Mouse (Mus musculus): ENCODE measurements around the gene Magt1. TPM values are rescaled to one million over a fixed set of nuclear protein-coding genes. Genes with fewer than 3 reads are reported as not detected.
A peak's percentile ranks its signal among the peaks of the same experiment; 100 is the strongest.
"Not testable (repeated sequence)": the region's sequence is repeated elsewhere in the genome, so short reads cannot be mapped to it uniquely, and the experiment has no call there.

The Magt1 gene
- polyA plus RNA-seq, 1 experiment from 2014 or later = 47.4 TPM

- H3K4me1 ChIP-seq (replicated peaks; ENCODE audit: insufficient read depth, low read length) = no peaks in the 10 kb centered on the region
- no peaks in the 10 kb centered on the region for H3K9me3 ChIP-seq (replicated peaks; ENCODE audit: low read length)
- H3K27ac ChIP-seq = no peak overlapping the region
- no peak for TF ChIP-seq CTCF (IDR thresholded peaks at IDR 0.05; ENCODE audit: low read depth)
- WGBS = 63% methylated on average over 1 of the region's 1 CpGs
- DNase-seq (ENCODE audit: low spot score) = no peak
- H3K9ac ChIP-seq (ENCODE audit: low read depth, low read length) = no peak overlapping the region
- no peaks in the 10 kb centered on the region for H3K36me3 ChIP-seq (ENCODE audit: insufficient read depth, low read length)
- no peak for ATAC-seq (replicated peaks; ENCODE audit: low FRiP score, low read depth)
- H3K4me2 ChIP-seq (ENCODE audit: low read length) = no peak overlapping the region
- no peak overlapping the region for H3K4me3 ChIP-seq (replicated peaks; ENCODE audit: low read depth, low read length)
- no peaks in the 10 kb centered on the region for H3K27me3 ChIP-seq (ENCODE audit: insufficient read depth, low read length)
These were observed 87.8 kb downstream of the Magt1 start for GRCm38 (mm10) chrX:105923896-105924295.

- not testable (repeated sequence) for H3K4me1 ChIP-seq (replicated peaks; ENCODE audit: insufficient read depth, low read length); H3K27ac ChIP-seq; H3K4me3 ChIP-seq (replicated peaks; ENCODE audit: low read depth, low read length); DNase-seq (ENCODE audit: low spot score); H3K9me3 ChIP-seq (replicated peaks; ENCODE audit: low read length); H3K27me3 ChIP-seq (ENCODE audit: insufficient read depth, low read length); H3K9ac ChIP-seq (ENCODE audit: low read depth, low read length); H3K36me3 ChIP-seq (ENCODE audit: insufficient read depth, low read length); H3K4me2 ChIP-seq (ENCODE audit: low read length); ATAC-seq (replicated peaks; ENCODE audit: low FRiP score, low read depth)
- WGBS = 85% methylated on average over 7 of the region's 7 CpGs
These were observed 88.7 kb downstream of the Magt1 start for GRCm38 (mm10) chrX:105922986-105923385.

GRCm38 (mm10) chrX:105921421-105921820 is 90.3 kb downstream of the Magt1 start:
- WGBS = 80% methylated on average over 2 of the region's 2 CpGs
- Histone ChIP-seq H3K4me1 (replicated peaks; ENCODE audit: insufficient read depth, low read length) (no peaks in the 10 kb centered on the region), H3K9ac (ENCODE audit: low read depth, low read length) (no peak overlapping the region), H3K9me3 (replicated peaks; ENCODE audit: low read length) (no peaks in the 10 kb centered on the region), H3K36me3 (ENCODE audit: insufficient read depth, low read length) (no peaks in the 10 kb centered on the region), H3K27me3 (ENCODE audit: insufficient read depth, low read length) (no peaks in the 10 kb centered on the region), H3K27ac (no peak overlapping the region), H3K4me2 (ENCODE audit: low read length) (no peak overlapping the region), H3K4me3 (replicated peaks; ENCODE audit: low read depth, low read length) (no peak overlapping the region)
- no peak for ATAC-seq (replicated peaks; ENCODE audit: low FRiP score, low read depth)
- peak; percentile 56 for TF ChIP-seq CTCF (IDR thresholded peaks at IDR 0.05; ENCODE audit: low read depth)
- no peak for DNase-seq (ENCODE audit: low spot score)

Other genes starting within 250 kb of the Magt1 start
- gene Fgf16, start 247.6 kb downstream of the Magt1 start, polyA plus RNA-seq (2015; fragmentation: Nextera tagmentation; extraction: Ambion mirVana) = 0.11 TPM in 1 of 2 replicates, not detected in the other
- 125 and 141 TPM in 2 replicates for gene Atrx, start 82.5 kb downstream of the Magt1 start, polyA plus RNA-seq (2015; fragmentation: Nextera tagmentation; extraction: Ambion mirVana)
- gene Cox7b, start 3.8 kb upstream of the Magt1 start, polyA plus RNA-seq (2015; fragmentation: Nextera tagmentation; extraction: Ambion mirVana) = 754 and 861 TPM in 2 replicates
- gene Atp7a, start 15.4 kb upstream of the Magt1 start, polyA plus RNA-seq (2015; fragmentation: Nextera tagmentation; extraction: Ambion mirVana) = 20.7 and 21.0 TPM in 2 replicates
- 0.59 and 0.62 TPM in 2 replicates for gene Tlr13, start 131.3 kb upstream of the Magt1 start, polyA plus RNA-seq (2015; fragmentation: Nextera tagmentation; extraction: Ambion mirVana)
- 280 and 296 TPM in 2 replicates for gene Pgk1, start 175.2 kb upstream of the Magt1 start, polyA plus RNA-seq (2015; fragmentation: Nextera tagmentation; extraction: Ambion mirVana)
- 11.6 and 12.1 TPM in 2 replicates for gene Taf9b, start 209.3 kb upstream of the Magt1 start, polyA plus RNA-seq (2015; fragmentation: Nextera tagmentation; extraction: Ambion mirVana)
- not detected in 2 replicates for gene Fnd3c2, start 243.5 kb upstream of the Magt1 start, polyA plus RNA-seq (2015; fragmentation: Nextera tagmentation; extraction: Ambion mirVana)

Measured in kidney, postnatal 0 days (tissue).